Mouse (Mus musculus) hindbrain, embryonic 10.5 days (tissue): ENCODE data around the gene Aplnr. TPM values are rescaled to one million over a fixed set of nuclear protein-coding genes. Genes with fewer than 3 reads are reported as not detected.

ENCODE experiments used
- DNase-seq: peaks from one replicate; pipeline ENCODE4 v3.0.0-alpha.2; 2017; ENCODE audit warnings: low spot score
- H3K27ac ChIP-seq: fragments of 300-500 bp; sonication (generic); 2 replicates; pipeline ENCODE4 v1.5.1; 2016; ENCODE audit warnings: mild to moderate bottlenecking, moderate library complexity
- H3K27me3 ChIP-seq: fragments of 300-500 bp; sonication (generic); 2 replicates; pipeline ENCODE4 v1.6.1; 2016; ENCODE audit warnings: mild to moderate bottlenecking; ENCODE audit not compliant: poor library complexity, insufficient read depth, severe bottlenecking
- H3K36me3 ChIP-seq: fragments of 300-500 bp; sonication (generic); 2 replicates; pipeline ENCODE4 v1.6.1; 2016; ENCODE audit warnings: mild to moderate bottlenecking, moderate library complexity
- H3K4me1 ChIP-seq: fragments of 300-500 bp; sonication (generic); replicated peaks from 2 replicates; pipeline ENCODE4 v1.6.1; 2016; ENCODE audit warnings: mild to moderate bottlenecking
- H3K4me3 ChIP-seq: fragments of 300-500 bp; sonication (generic); 2 replicates; pipeline ENCODE4 v1.5.1; 2016; ENCODE audit warnings: mild to moderate bottlenecking, moderate library complexity
- H3K9me3 ChIP-seq: fragments of 300-500 bp; sonication (generic); 2 replicates; pipeline ENCODE4 v1.6.1; 2016; ENCODE audit warnings: mild to moderate bottlenecking, moderate library complexity
- WGBS: fragments of 180-500 bp; shearing (Covaris S2); methylation state at CpG from one replicate; pipeline ENCODE4 v1.1.7; 2016; 5-methylcytosine and 5-hydroxymethylcytosine counted together
- polyA plus RNA-seq: library from polyadenylated mRNA; unstranded; fragments of >200 nt; fragmentation: Nextera tagmentation; extraction: Ambion mirVana; gene quantifications from 2 replicates; pipeline ENCODE4 v1.2.1, GENCODE M21; 2016

Aplnr gene
- polyA plus RNA-seq, 1 experiment from 2014 or later: 38.9 TPM

GRCm38 (mm10) chr2:85172071-85172762 is 36.2 kb downstream of the Aplnr start:
- no peak overlapping the region for H3K4me3 ChIP-seq
- H3K27ac ChIP-seq: no peak overlapping the region
- H3K36me3 ChIP-seq: no peaks in the 10 kb centered on the region
- H3K4me1 ChIP-seq: no peaks in the 10 kb centered on the region
- H3K9me3 ChIP-seq: no peaks in the 10 kb centered on the region
- no peak for DNase-seq
- H3K27me3 ChIP-seq: no peaks in the 10 kb centered on the region
- 82% methylated on average over 3 of the region's 3 CpGs for WGBS

DNA sequence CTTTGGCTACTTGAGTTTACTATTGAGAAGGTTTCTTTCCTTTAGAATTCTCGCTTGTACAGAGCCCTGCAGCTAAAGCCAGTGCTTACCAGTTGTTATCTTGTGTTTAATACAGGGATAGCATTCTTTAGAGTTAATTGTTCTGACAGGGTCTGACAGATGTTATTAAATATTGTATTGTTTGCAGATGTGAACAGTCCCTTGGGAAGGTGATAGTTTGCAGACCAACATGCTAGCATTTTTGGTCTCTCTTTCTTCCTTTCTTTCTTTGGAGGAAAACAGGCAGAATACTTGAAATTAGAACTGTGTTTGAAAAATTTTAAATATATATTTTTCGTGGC is 36.7 kb downstream of the Aplnr start:
- Histone ChIP-seq H3K9me3 (no peaks in the 10 kb centered on the region), H3K27me3 (no peaks in the 10 kb centered on the region), H3K4me1 (no peaks in the 10 kb centered on the region), H3K36me3 (no peaks in the 10 kb centered on the region), H3K27ac (no peak overlapping the region), H3K4me3 (no peak overlapping the region)
- DNase-seq: no peak
- WGBS: 71% methylated on average over 2 of the region's 2 CpGs

DNA sequence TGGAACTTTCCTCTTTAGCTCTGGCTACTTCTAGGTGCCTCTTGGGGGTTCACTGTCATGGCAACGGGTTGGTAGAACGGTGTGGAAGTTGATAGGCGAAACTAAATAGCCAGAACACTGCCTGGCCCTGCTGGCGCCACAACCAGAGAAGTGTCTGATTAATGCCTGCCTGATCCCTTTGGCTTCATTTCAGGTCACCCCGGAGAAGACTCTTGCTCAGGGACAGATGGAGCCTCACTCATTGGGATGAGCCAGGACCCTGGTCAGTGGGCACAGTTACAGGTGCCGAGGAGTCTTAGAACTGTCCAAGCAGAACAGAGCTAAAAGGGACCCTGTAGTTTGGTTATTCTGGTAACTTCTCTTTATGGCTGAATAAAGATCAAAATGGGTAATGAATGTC is 37.5 kb downstream of the Aplnr start:
- 76% methylated on average over 6 of the region's 6 CpGs for WGBS
- Histone ChIP-seq H3K27ac (no peak overlapping the region), H3K36me3 (no peaks in the 10 kb centered on the region), H3K27me3 (no peaks in the 10 kb centered on the region), H3K9me3 (no peaks in the 10 kb centered on the region), H3K4me3 (no peak overlapping the region), H3K4me1 (no peaks in the 10 kb centered on the region)
- DNase-seq: no peak

DNA sequence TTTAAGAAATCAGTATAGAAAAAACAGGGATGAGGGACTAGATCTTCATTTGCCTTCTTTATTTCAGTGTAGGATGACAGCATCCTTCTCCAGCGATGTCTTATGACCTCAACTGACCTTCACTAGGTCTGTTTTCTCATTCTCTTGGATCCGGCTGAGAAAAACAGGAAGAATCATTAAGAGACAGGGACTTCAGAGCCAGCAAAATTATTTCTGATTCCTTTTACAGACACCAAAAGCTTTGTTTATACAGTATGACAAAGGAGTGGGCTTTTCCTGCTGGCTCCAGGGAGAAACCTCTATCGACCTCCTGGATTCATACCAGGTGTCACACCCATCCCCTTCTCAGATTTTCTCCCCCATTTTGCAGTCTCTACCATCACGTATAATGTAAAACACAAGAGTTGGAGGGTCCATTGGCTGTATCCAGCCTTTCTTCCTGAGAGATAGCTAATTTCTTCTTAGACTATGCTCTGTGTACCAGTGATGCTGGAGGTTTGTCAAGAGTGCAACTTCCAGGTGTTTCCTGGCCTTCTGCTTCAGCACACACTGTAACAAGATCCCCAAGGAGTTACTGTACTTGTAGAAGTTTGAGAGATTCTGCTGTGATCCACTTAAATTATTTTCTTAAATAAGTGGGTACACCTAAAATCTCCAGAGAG is 42.2 kb downstream of the Aplnr start:
- Histone ChIP-seq H3K4me3 (no peak overlapping the region), H3K36me3 (no peaks in the 10 kb centered on the region), H3K9me3 (no peaks in the 10 kb centered on the region), H3K4me1 (no peaks in the 10 kb centered on the region), H3K27ac (no peak overlapping the region), H3K27me3 (no peaks in the 10 kb centered on the region)
- no peak for DNase-seq
- WGBS: 75% methylated on average over 4 of the region's 4 CpGs

- H3K27ac ChIP-seq: no peak overlapping the region
- H3K4me3 ChIP-seq: no peak overlapping the region
- WGBS: 93% methylated on average over 6 of the region's 6 CpGs
- peaks cover 4% of the 10 kb centered on the region; the same call in 1 of the 2 replicates for H3K4me1 ChIP-seq
- H3K9me3 ChIP-seq: no peaks in the 10 kb centered on the region
- DNase-seq: no peak
- no peaks in the 10 kb centered on the region for H3K36me3 ChIP-seq
- no peaks in the 10 kb centered on the region for H3K27me3 ChIP-seq
These were observed 51.6 kb downstream of the Aplnr start for GRCm38 (mm10) chr2:85187582-85188151.

Other genes starting within 250 kb of the Aplnr start
- gene Rtn4rl2, start 249.5 kb upstream of the Aplnr start, polyA plus RNA-seq: 3.8 and 4.0 TPM in 2 replicates
- gene Slc43a3, start 199.6 kb upstream of the Aplnr start, polyA plus RNA-seq: 21.5 and 26.6 TPM in 2 replicates
- not detected in 2 replicates for gene Prg2, start 155.8 kb upstream of the Aplnr start, polyA plus RNA-seq
- not detected in 2 replicates for gene Prg3, start 148.0 kb upstream of the Aplnr start, polyA plus RNA-seq
- gene Ssrp1, start 99.0 kb upstream of the Aplnr start, polyA plus RNA-seq: 310 and 387 TPM in 2 replicates
- 18.0 and 20.5 TPM in 2 replicates for gene P2rx3, start 98.8 kb upstream of the Aplnr start, polyA plus RNA-seq
- gene Tnks1bp1, start 88.2 kb upstream of the Aplnr start, polyA plus RNA-seq: 29.3 and 31.2 TPM in 2 replicates
- 0.48 and 0.92 TPM in 2 replicates for gene Lrrc55, start 61.0 kb downstream of the Aplnr start, polyA plus RNA-seq
- gene Olfr987, start 203.1 kb downstream of the Aplnr start, polyA plus RNA-seq: not detected in 2 replicates
- gene Olfr988, start 227.0 kb downstream of the Aplnr start, polyA plus RNA-seq: not detected in 2 replicates